Mouse (Mus musculus) heart, adult 18-20 months (tissue): ENCODE results near the gene Nudt10. TPM values are rescaled to one million over a fixed set of nuclear protein-coding genes. Genes with fewer than 3 reads are reported as not detected.
"Not testable (repeated sequence)": the region's sequence is repeated elsewhere in the genome, so short reads cannot be mapped to it uniquely, and the experiment has no call there.

Experiments used
- DNase-seq, 2 experiments: peaks; one replicate each; pipeline ENCODE4 v3.0.0; 2021 to 2022; ENCODE audit warnings: mixed read lengths in 1 of 2
- long read RNA-seq, 2 experiments: library from polyadenylated mRNA; stranded (forward); transcript quantifications; one replicate each; pipeline ENCODE4 v2.0.0; 2021
- total RNA-seq, 2 experiments: library from RNA; stranded (reverse); gene quantifications; 2 replicates each; pipeline ENCODE4 v1.2.3; 2021

The Nudt10 gene
- total RNA-seq, result under 1 TPM; 0.87 to 0.99 TPM
- long read RNA-seq, experiment 1, partial matches to known transcripts, result 0 of 1 reads
- long read RNA-seq, experiment 1, other reads (novel, unspliced or antisense), result 0 of 1 reads
- long read RNA-seq, experiment 2, partial matches to known transcripts, result 0 of 1 reads
- long read RNA-seq, experiment 2, other reads (novel, unspliced or antisense), result 0 of 1 reads

- DNase-seq, result not testable (repeated sequence)
Measured at GRCm38 (mm10) chrX:6172823-6173640, at the start of gene Nudt10. Nudt10 (minus strand) TSS chrX:6173015.

- DNase-seq, result not testable (repeated sequence)
Measured at GRCm38 (mm10) chrX:6172136-6172822, 536 bp downstream of the Nudt10 start.

- no peak for DNase-seq
Measured at GRCm38 (mm10) chrX:6171718-6172117, 1.1 kb downstream of the Nudt10 start.

Other genes starting within 250 kb of the Nudt10 start
- gene Nudt11, start 125.6 kb downstream of the Nudt10 start, total RNA-seq, result 1 to 10 TPM; 1.2 to 1.8 TPM
- not detected for gene AU022751, start 89.6 kb downstream of the Nudt10 start, total RNA-seq
- not detected for gene Bmp15, start 147.7 kb upstream of the Nudt10 start, total RNA-seq
- 10 to 100 TPM; 13.9 to 15.8 TPM for gene Shroom4, start 226.8 kb upstream of the Nudt10 start, total RNA-seq